Mouse (Mus musculus): ENCODE measurements around the gene Gars.

GRCm38 (mm10) chr6:55038671-55039445 is 1.1 kb downstream of the Gars start:
- TF ChIP-seq GATA1 (IDR thresholded peaks at IDR 0.05; ENCODE audit: borderline replicate concordance, low read length) (no peak), FLI1 (IDR thresholded peaks at IDR 0.05; ENCODE audit: low read length) (no peak)

Measured in megakaryocyte, embryonic 14.5 days (primary cell).